Mouse (Mus musculus): ENCODE results near the gene Ccl8. TPM values are rescaled to one million over a fixed set of nuclear protein-coding genes. Genes with fewer than 3 reads are reported as not detected.

The Ccl8 gene
- polyA plus RNA-seq, 1 experiment, result 0.61 TPM

- no peak for DNase-seq (ENCODE audit: low read depth in 1 of 2, low spot score in 2 of 2)
- no peak for TF ChIP-seq CTCF (IDR thresholded peaks at IDR 0.05; ENCODE audit: extremely low read depth, insufficient read depth, insufficient read length, insufficient replicate concordance)
- no peak for TF ChIP-seq POLR2A (IDR thresholded peaks at IDR 0.05; ENCODE audit: low read depth, low read length)
- H3K4me1 ChIP-seq (ENCODE audit: control insufficient read depth, insufficient read depth, insufficient read length), result no peaks in the 10 kb centered on the region
- WGBS, result 74% methylated on average over 6 of the region's 6 CpGs
- no peaks in the 10 kb centered on the region for H3K27me3 ChIP-seq (ENCODE audit: control insufficient read depth, insufficient read depth, low read length)
- no peaks in the 10 kb centered on the region for H3K36me3 ChIP-seq (ENCODE audit: control insufficient read depth, insufficient read depth, low read length)
- no peak overlapping the region for H3K4me3 ChIP-seq (ENCODE audit: extremely low read depth, insufficient read depth, insufficient read length)
- H3K27ac ChIP-seq (ENCODE audit: insufficient read depth, low read length), result no peak overlapping the region
Measured at GRCm38 (mm10) chr11:82110372-82111248, 4.4 kb upstream of the Ccl8 start.

- Histone ChIP-seq H3K27ac (ENCODE audit: insufficient read depth, low read length) (no peak overlapping the region), H3K4me3 (ENCODE audit: extremely low read depth, insufficient read depth, insufficient read length) (no peak overlapping the region), H3K36me3 (ENCODE audit: control insufficient read depth, insufficient read depth, low read length) (no peaks in the 10 kb centered on the region), H3K4me1 (ENCODE audit: control insufficient read depth, insufficient read depth, insufficient read length) (no peaks in the 10 kb centered on the region), H3K27me3 (ENCODE audit: control insufficient read depth, insufficient read depth, low read length) (no peaks in the 10 kb centered on the region)
- DNase-seq (ENCODE audit: low read depth in 1 of 2, low spot score in 2 of 2), result no peak
- WGBS, result 85% methylated on average over 3 of the region's 3 CpGs
- TF ChIP-seq CTCF (IDR thresholded peaks at IDR 0.05; ENCODE audit: extremely low read depth, insufficient read depth, insufficient read length, insufficient replicate concordance), result no peak
- no peak for TF ChIP-seq POLR2A (IDR thresholded peaks at IDR 0.05; ENCODE audit: low read depth, low read length)
Measured at GRCm38 (mm10) chr11:82116041-82116440, 1.1 kb downstream of the Ccl8 start.

- H3K4me1 ChIP-seq (ENCODE audit: control insufficient read depth, insufficient read depth, insufficient read length), result no peaks in the 10 kb centered on the region
- WGBS, result 67% methylated on average over 1 of the region's 1 CpGs
- H3K4me3 ChIP-seq (ENCODE audit: extremely low read depth, insufficient read depth, insufficient read length), result no peak overlapping the region
- TF ChIP-seq CTCF (IDR thresholded peaks at IDR 0.05; ENCODE audit: extremely low read depth, insufficient read depth, insufficient read length, insufficient replicate concordance) (no peak), POLR2A (IDR thresholded peaks at IDR 0.05; ENCODE audit: low read depth, low read length) (no peak)
- DNase-seq (ENCODE audit: low read depth in 1 of 2, low spot score in 2 of 2), result no peak
- H3K27ac ChIP-seq (ENCODE audit: insufficient read depth, low read length), result no peak overlapping the region
- no peaks in the 10 kb centered on the region for H3K36me3 ChIP-seq (ENCODE audit: control insufficient read depth, insufficient read depth, low read length)
- H3K27me3 ChIP-seq (ENCODE audit: control insufficient read depth, insufficient read depth, low read length), result no peaks in the 10 kb centered on the region
Measured at GRCm38 (mm10) chr11:82132977-82133376, 18.0 kb downstream of the Ccl8 start.

GRCm38 (mm10) chr11:82136196-82136595 lies 21.2 kb downstream of the Ccl8 start:
- Histone ChIP-seq H3K27me3 (ENCODE audit: control insufficient read depth, insufficient read depth, low read length) (no peaks in the 10 kb centered on the region), H3K27ac (ENCODE audit: insufficient read depth, low read length) (no peak overlapping the region), H3K4me1 (ENCODE audit: control insufficient read depth, insufficient read depth, insufficient read length) (no peaks in the 10 kb centered on the region), H3K36me3 (ENCODE audit: control insufficient read depth, insufficient read depth, low read length) (no peaks in the 10 kb centered on the region), H3K4me3 (ENCODE audit: extremely low read depth, insufficient read depth, insufficient read length) (no peak overlapping the region)
- no peak for DNase-seq (ENCODE audit: low read depth in 1 of 2, low spot score in 2 of 2)
- 87% methylated on average over 2 of the region's 2 CpGs for WGBS
- TF ChIP-seq POLR2A (IDR thresholded peaks at IDR 0.05; ENCODE audit: low read depth, low read length) (no peak), CTCF (IDR thresholded peaks at IDR 0.05; ENCODE audit: extremely low read depth, insufficient read depth, insufficient read length, insufficient replicate concordance) (no peak)

- no peak for DNase-seq (ENCODE audit: low read depth in 1 of 2, low spot score in 2 of 2)
- Histone ChIP-seq H3K27ac (ENCODE audit: insufficient read depth, low read length) (no peak overlapping the region), H3K27me3 (ENCODE audit: control insufficient read depth, insufficient read depth, low read length) (no peaks in the 10 kb centered on the region), H3K4me1 (ENCODE audit: control insufficient read depth, insufficient read depth, insufficient read length) (no peaks in the 10 kb centered on the region), H3K36me3 (ENCODE audit: control insufficient read depth, insufficient read depth, low read length) (no peaks in the 10 kb centered on the region), H3K4me3 (ENCODE audit: extremely low read depth, insufficient read depth, insufficient read length) (no peak overlapping the region)
- WGBS, result 65% methylated on average over 7 of the region's 7 CpGs
- TF ChIP-seq POLR2A (IDR thresholded peaks at IDR 0.05; ENCODE audit: low read depth, low read length) (no peak), CTCF (IDR thresholded peaks at IDR 0.05; ENCODE audit: extremely low read depth, insufficient read depth, insufficient read length, insufficient replicate concordance) (no peak)
Measured at GRCm38 (mm10) chr11:82139492-82140094, 24.6 kb downstream of the Ccl8 start.

- H3K27ac ChIP-seq (ENCODE audit: insufficient read depth, low read length), result no peak overlapping the region
- DNase-seq (ENCODE audit: low read depth in 1 of 2, low spot score in 2 of 2), result no peak
- no peaks in the 10 kb centered on the region for H3K27me3 ChIP-seq (ENCODE audit: control insufficient read depth, insufficient read depth, low read length)
- 93% methylated on average over 2 of the region's 2 CpGs for WGBS
- H3K4me1 ChIP-seq (ENCODE audit: control insufficient read depth, insufficient read depth, insufficient read length), result no peaks in the 10 kb centered on the region
- no peaks in the 10 kb centered on the region for H3K36me3 ChIP-seq (ENCODE audit: control insufficient read depth, insufficient read depth, low read length)
- H3K4me3 ChIP-seq (ENCODE audit: extremely low read depth, insufficient read depth, insufficient read length), result no peak overlapping the region
- no peak for TF ChIP-seq POLR2A (IDR thresholded peaks at IDR 0.05; ENCODE audit: low read depth, low read length)
- TF ChIP-seq CTCF (IDR thresholded peaks at IDR 0.05; ENCODE audit: extremely low read depth, insufficient read depth, insufficient read length, insufficient replicate concordance), result no peak
Measured at GRCm38 (mm10) chr11:82159126-82159525, 44.1 kb downstream of the Ccl8 start.

- H3K36me3 ChIP-seq (ENCODE audit: control insufficient read depth, insufficient read depth, low read length), result no peaks in the 10 kb centered on the region
- 67% methylated on average over 8 of the region's 8 CpGs for WGBS
- no peak overlapping the region for H3K27ac ChIP-seq (ENCODE audit: insufficient read depth, low read length)
Measured at GRCm38 (mm10) chr11:82163285-82163684, 48.3 kb downstream of the Ccl8 start.

More at GRCm38 (mm10) chr11:82163285-82163684, 48.3 kb downstream of the Ccl8 start:
- H3K4me1 ChIP-seq (ENCODE audit: control insufficient read depth, insufficient read depth, insufficient read length), result no peaks in the 10 kb centered on the region
- no peak overlapping the region for H3K4me3 ChIP-seq (ENCODE audit: extremely low read depth, insufficient read depth, insufficient read length)
- no peaks in the 10 kb centered on the region; the same call in 1 of the 2 replicates for H3K27me3 ChIP-seq (ENCODE audit: control insufficient read depth, insufficient read depth, low read length)
- no peak for TF ChIP-seq POLR2A (IDR thresholded peaks at IDR 0.05; ENCODE audit: low read depth, low read length)
- TF ChIP-seq CTCF (IDR thresholded peaks at IDR 0.05; ENCODE audit: extremely low read depth, insufficient read depth, insufficient read length, insufficient replicate concordance), result no peak
- DNase-seq (ENCODE audit: low read depth in 1 of 2, low spot score in 2 of 2), result no peak

Other genes with a start within 250 kb of the Ccl8 start
- gene Asic2, start 146.7 kb upstream of the Ccl8 start, polyA plus RNA-seq (2012; rRNA removed), result 0.46 and 0.56 TPM in 2 replicates
- gene Ccl2, start 79.6 kb upstream of the Ccl8 start, polyA plus RNA-seq (2012; rRNA removed), result 1.4 and 2.3 TPM in 2 replicates
- gene Gm17268, start 76.6 kb upstream of the Ccl8 start, polyA plus RNA-seq (2012; rRNA removed), result not detected in 2 replicates
- gene Ccl7, start 69.5 kb upstream of the Ccl8 start, polyA plus RNA-seq (2012; rRNA removed), result not detected in 2 replicates
- 0.72 and 1.1 TPM in 2 replicates for gene Ccl11, start 57.4 kb upstream of the Ccl8 start, polyA plus RNA-seq (2012; rRNA removed)
- gene Ccl12, start 13.3 kb upstream of the Ccl8 start, polyA plus RNA-seq (2012; rRNA removed), result 0.42 TPM in 1 of 2 replicates, not detected in the other
- gene Ccl1, start 190.5 kb downstream of the Ccl8 start, polyA plus RNA-seq (2012; rRNA removed), result 0.31 TPM in 1 of 2 replicates, not detected in the other

All from spleen, adult 2 months (tissue).